Mouse (Mus musculus) kidney, postnatal 25 days (tissue): Measurements from ENCODE around the gene Atg4c.

Experiments used
- DNase-seq, 2 experiments: peaks; one replicate each; pipeline ENCODE4 v3.0.0; 2021; ENCODE audit warnings: mixed read lengths in 2 of 2

The Atg4c gene

DNA sequence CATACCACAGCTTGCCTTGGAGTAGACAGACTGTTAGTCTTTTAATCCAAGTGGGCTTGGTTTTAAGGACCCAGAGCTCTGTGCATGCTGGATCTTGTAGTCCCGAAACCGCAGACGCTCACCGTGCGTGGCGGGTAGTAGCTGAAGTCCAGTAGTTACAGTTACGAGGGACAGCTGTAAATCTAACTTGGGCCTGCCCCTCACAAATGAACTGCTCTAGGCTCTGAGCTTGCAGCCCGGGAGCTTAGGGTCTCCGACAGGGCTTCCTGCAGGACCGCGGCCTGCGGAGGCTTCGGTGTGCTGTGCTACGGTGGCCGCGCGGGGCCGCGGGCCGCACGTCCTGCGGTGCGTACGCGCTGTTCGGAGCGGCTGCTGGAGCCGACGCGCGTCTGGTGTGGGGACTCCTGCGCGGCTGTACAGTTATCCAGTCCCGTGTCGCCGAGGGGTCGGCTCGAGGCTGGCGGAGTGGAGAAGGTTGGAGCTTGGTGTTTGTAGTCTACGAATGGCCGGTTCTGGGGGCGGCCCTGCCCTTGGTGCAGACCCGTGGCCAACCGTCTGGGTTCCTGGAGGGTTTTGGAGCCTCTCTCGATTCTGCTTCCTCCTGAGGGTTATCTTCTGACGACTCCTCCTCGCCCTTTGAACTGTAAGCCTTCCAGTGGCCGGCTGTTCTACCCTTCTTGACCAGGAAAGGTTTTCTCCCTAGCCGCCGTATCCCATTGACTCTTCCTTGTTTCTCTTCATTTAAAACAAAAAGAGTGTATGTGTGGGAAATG, at the start of gene Atg4c:
Gene Atg4c, plus strand, starts transcription at position 125 of the 773 bp plus-strand sequence.
- DNase-seq, result peak; percentile 76 to 92

DNA sequence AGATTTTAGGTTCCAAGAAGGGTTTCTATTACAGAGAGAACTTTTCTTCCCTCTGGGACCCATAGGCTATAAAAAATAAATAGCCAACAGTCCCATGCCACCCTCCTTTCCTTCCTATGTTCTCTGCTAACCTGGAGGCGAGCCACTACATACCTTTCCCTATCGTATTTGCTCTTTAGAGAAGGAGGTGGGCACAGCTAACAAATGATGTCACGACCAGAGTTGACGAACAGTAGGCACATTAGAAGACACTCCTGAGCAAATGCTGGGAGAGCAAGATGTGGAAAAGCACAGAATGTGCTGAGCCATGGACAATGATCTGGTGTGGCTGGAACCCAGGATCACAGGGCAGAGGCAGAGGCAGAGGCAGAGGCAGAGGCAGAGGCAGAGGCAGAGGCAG, 42.3 kb upstream of the Atg4c start:
- no peak for DNase-seq

- DNase-seq, result peak; percentile 14 to 52
Measured at GRCm38 (mm10) chr4:99151885-99152558, 41.7 kb upstream of the Atg4c start.

DNA sequence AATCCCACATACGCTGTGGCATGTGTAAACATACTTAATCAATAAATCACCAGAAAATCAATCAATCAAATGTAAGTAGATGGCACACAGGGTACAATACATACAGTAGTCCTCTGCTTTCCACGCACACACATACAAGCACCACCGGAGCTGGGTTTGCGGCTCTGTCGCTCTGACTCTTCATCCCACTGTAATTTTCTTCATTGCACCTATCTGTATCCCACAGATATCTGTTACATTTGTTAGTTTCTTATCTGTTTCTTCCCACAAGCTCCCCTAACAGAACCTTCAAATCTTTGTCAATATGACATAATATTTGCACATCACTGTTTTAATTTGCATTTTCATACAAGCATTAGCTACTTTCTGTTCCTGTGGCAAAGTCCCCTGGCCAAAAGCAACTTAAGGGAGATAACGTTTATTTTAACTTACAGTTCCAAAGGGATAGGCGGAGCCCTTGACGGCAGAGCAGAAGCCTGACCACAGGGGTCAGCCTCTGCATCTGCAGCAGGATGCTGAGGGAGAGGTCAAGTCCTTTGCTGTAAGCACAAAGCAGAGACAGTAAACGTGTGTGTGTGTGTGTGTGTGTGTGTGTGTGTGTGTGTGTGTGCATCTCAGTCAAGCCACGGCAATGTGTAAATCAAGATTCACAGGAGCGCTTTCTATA, 37.0 kb upstream of the Atg4c start:
- no peak for DNase-seq

DNA sequence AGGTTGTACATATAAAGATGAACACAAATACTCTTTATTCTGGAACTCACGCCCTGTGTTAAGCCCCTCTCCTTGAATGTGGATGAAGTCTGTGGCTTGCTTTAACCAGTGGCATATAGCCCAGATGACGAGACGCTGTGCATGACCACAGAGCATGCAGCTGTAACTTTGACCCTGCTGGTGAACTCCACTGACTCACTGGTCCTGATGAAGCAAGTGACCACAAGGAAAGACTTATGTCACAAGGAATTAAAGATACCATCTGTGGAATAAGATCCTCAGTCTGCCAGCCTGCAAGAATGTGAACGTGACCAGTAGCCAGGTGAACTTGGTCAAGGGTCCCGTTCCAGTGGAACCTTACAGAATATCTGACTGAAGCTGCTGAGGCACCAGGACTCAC, 35.2 kb upstream of the Atg4c start:
- DNase-seq, result no peak

- DNase-seq, result no peak
Measured at GRCm38 (mm10) chr4:99160414-99160813, 33.3 kb upstream of the Atg4c start.

DNA sequence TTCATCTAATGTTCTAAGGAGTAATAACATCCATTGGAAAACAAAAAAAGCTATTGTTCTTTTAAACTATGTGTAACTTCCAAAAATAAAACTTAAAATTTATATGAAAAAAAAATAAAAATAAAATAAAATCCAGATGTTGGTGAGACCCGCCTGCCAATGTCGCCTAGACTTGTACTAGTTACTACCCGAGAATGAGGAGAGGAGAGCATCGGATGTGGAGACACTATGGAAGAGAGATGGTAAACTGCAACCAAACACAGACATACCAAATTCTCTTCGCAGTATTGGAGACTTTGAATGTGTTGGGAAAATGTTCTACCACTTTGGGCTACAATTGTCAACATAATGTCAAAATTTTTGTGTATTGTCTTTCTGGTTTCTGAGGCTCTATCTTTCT, 32.8 kb upstream of the Atg4c start:
- DNase-seq, result no peak

DNA sequence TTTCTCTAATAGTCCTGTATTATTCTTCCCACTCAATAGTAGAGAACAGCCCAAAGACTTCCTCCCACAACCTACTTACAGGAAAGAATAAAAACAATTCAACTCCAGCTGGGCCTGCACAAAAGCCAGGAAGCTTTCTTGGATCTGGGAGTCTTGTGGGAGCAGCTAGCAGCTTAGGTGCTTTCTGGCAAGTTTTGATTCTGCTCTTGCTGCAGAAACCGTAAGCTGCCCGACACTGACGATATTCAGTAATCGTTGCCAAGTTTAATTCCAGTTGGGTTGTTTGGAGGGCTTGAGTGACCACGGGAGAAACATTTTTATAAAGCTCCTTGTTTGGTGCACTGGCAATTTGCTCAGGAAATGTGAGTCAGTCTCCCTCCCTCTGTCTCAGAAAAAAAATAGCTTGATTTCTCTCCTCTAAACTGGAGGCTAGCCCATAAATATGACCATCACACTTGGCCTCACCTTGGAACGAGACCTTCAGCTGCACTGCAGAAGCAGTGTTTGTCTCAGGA, 32.2 kb upstream of the Atg4c start:
- no peak for DNase-seq

DNA sequence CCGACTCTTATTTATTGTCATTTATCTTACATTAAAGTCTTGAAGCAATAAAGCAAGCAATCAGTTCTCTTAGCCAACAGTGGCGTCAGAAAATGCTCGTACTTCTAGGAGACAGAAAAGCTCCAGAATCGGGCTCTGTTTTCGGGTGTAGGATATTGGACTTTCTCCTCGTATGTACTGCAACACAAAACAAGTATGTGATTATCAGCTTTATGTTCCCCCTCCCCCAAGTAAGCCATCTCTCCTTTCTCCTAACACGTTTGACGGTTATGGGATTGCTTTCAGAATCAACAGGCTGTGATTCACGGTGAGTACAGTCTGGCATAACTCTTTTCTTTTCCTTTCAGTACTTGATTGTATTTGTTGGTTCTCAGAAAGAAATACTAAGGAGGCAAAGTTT, 30.7 kb upstream of the Atg4c start:
- no peak for DNase-seq

- no peak for DNase-seq
Measured at GRCm38 (mm10) chr4:99163547-99163946, 30.2 kb upstream of the Atg4c start.

GRCm38 (mm10) chr4:99168869-99169268, 24.9 kb upstream of the Atg4c start:
- DNase-seq, result no peak

- DNase-seq, result no peak
Measured at GRCm38 (mm10) chr4:99174265-99174664, 19.5 kb upstream of the Atg4c start.

DNA sequence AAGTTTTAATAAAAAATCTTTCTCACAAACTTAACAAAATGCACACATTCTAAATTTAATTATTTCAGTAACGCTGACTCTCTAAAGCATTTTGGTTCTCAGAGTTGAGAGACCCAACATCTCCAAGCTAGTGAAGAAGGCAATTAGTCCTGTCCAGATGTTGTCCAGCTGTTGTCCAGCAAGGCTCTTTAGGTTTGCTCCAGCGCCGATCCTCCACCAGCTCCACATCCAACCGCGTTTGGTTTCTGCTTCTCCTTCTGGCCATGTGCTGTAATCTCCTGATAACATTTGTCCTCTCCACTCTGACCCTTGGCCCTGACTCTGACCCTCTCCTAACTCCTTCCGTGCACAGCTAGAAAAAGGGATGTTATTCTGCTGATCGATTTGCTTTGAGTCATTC, 16.9 kb upstream of the Atg4c start:
- DNase-seq, result no peak

DNA sequence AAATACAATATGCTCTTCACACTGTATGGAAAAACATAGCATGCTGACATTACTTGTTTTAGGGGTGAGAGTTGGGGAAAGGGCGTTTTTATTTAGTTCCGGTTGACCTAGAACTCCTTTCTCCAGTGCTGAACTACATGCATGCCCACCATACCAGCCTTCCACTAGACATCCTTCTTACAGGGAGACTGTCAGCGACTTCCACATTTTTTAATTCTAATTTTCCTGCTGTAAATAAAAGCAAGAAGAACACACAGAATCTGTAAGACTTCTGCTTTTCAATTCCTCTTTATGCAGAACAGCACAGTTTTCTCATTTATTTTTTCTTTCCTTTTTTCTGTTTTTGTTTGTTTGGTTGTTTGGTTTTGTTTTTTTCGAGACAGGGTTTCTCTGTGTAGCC, 16.5 kb upstream of the Atg4c start:
- no peak for DNase-seq

GRCm38 (mm10) chr4:99178851-99179250, 14.9 kb upstream of the Atg4c start:
- no peak for DNase-seq

- DNase-seq, result no peak
Measured at GRCm38 (mm10) chr4:99179446-99180120, 14.2 kb upstream of the Atg4c start.

GRCm38 (mm10) chr4:99180921-99181320, 12.8 kb upstream of the Atg4c start:
- no peak for DNase-seq

GRCm38 (mm10) chr4:99181739-99182419, 11.9 kb upstream of the Atg4c start:
- peak; percentile 38 to 50 for DNase-seq

DNA sequence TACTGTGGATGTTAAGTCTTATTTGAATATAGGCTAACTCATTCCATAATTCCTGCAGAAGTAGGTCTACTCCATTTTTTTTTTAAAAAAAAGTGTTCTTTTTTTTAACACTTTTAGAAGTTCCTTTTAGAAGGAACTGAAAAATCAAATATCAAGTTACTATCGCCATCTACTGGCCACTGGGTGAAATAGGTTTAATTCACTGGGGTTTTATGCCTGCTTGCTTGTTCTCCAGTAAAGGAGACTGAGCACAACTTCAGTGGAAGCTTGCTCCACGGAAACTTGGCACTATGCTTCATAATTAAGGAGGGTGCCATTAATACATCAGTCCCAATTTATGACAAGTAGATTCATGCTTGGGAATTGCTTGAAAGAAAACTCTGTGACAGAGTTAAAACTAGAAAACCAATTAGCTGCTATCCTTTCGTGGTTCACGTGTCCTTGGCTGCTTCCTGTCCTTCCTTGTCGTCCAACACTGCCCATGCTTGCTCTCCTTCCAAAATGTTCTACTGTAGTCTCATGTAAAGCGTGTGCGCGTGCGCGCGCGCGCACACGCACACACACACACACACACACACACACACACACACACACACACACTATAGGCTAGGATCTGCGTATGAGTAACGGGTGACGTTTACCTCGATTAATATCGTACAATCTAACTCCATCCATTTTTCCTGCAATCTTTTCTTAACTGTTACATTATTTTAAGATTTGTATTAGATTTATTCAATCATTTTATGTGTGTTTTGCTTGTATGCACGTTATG, 10.9 kb upstream of the Atg4c start:
- DNase-seq, result no peak

DNA sequence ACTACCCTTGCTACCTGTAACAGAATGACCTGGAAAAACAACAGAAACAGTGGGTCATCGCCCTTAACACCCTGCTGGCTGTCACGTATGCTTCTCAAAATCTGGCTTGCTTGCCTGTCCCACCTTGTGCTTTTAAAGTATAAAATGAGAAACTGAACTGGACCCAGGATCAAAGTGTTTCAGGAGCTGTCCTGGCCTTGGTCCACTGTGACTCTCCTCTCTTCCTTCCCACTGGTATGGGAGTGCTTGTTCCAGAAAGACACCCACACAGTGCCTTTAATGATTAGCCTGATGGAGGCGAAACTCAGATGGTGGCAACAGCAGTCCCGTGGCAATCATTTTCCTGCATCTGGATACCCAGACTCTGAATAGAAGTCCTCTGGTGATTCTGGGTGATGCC, 9.1 kb upstream of the Atg4c start:
- DNase-seq, result no peak

DNA sequence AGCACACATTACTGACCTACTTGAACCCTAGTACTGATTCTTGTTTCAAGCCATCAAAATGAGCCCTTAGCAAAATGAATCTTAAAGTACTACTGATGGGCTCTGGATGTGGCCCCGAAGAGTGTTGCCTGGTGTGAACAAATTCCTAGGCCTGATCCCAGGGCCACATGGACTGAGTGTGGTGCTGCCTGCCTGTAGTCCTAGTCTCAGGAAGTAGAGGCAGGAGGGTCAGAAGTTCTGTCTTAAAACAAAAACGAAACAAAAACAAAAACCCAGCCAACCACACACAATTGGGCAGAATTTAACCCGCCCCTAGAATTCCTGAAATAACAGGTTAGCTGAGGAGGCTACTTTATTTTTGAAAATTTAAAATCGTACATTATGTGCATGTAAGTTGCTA, 8.4 kb upstream of the Atg4c start:
- no peak for DNase-seq
